Mouse (Mus musculus): ENCODE measurements around the gene Micu1. TPM values are rescaled to one million over a fixed set of nuclear protein-coding genes. Genes with fewer than 3 reads are reported as not detected.
A peak's percentile ranks its signal among the peaks of the same experiment; 100 is the strongest.

Micu1 gene
- total RNA-seq, 2 experiments from 2014 or later: 24.3 to 25.8 TPM

GRCm38 (mm10) chr10:59809991-59810574 lies 107.8 kb downstream of the Micu1 start:
- DNase-seq: peak; percentile 13 to 20

GRCm38 (mm10) chr10:59812939-59813338 lies 110.7 kb downstream of the Micu1 start:
- DNase-seq: no peak

- peak in 1 of 2 experiments; percentile 14 for DNase-seq
Observed at GRCm38 (mm10) chr10:59813759-59814158, 111.5 kb downstream of the Micu1 start.

GRCm38 (mm10) chr10:59814505-59815155 lies 112.4 kb downstream of the Micu1 start:
- peak; percentile 75 to 81 for DNase-seq

GRCm38 (mm10) chr10:59816569-59816968 lies 114.3 kb downstream of the Micu1 start:
- no peak for DNase-seq

GRCm38 (mm10) chr10:59817528-59817927 lies 115.3 kb downstream of the Micu1 start:
- peak in 1 of 2 experiments; percentile 36 for DNase-seq

- no peak for DNase-seq
Observed at GRCm38 (mm10) chr10:59817991-59818390, 115.7 kb downstream of the Micu1 start.

GRCm38 (mm10) chr10:59819146-59819545 lies 116.9 kb downstream of the Micu1 start:
- DNase-seq: no peak

- no peak for DNase-seq
Observed at GRCm38 (mm10) chr10:59820886-59821285, 118.6 kb downstream of the Micu1 start.

- DNase-seq: no peak
Observed at GRCm38 (mm10) chr10:59821334-59822066, 119.2 kb downstream of the Micu1 start.

GRCm38 (mm10) chr10:59822857-59823256 lies 120.6 kb downstream of the Micu1 start:
- DNase-seq: no peak

GRCm38 (mm10) chr10:59825137-59825812 lies 123.0 kb downstream of the Micu1 start:
- DNase-seq: peak; percentile 43 to 75

GRCm38 (mm10) chr10:59829886-59830285 lies 127.6 kb downstream of the Micu1 start:
- no peak for DNase-seq

GRCm38 (mm10) chr10:59831950-59832349 lies 129.7 kb downstream of the Micu1 start:
- no peak for DNase-seq

- DNase-seq: no peak
Observed at GRCm38 (mm10) chr10:59835301-59836155, 133.3 kb downstream of the Micu1 start.

- no peak for DNase-seq
Observed at GRCm38 (mm10) chr10:59837490-59837889, 135.2 kb downstream of the Micu1 start.

GRCm38 (mm10) chr10:59841434-59841833 lies 139.2 kb downstream of the Micu1 start:
- DNase-seq: no peak

GRCm38 (mm10) chr10:59843125-59843524 lies 140.8 kb downstream of the Micu1 start:
- no peak for DNase-seq

- DNase-seq: peak in 1 of 2 experiments; percentile 24
Observed at GRCm38 (mm10) chr10:59844686-59845085, 142.4 kb downstream of the Micu1 start.

- DNase-seq: no peak
Observed at GRCm38 (mm10) chr10:59846416-59846815, 144.1 kb downstream of the Micu1 start.

GRCm38 (mm10) chr10:59848079-59848877 lies 146.0 kb downstream of the Micu1 start:
- DNase-seq: no peak
